Mouse (Mus musculus) hindbrain, embryonic 13.5 days (tissue): ENCODE data around the gene Wdr5. TPM values are rescaled to one million over a fixed set of nuclear protein-coding genes. Genes with fewer than 3 reads are reported as not detected.

Source experiments
- ATAC-seq: fragments of 200-750 bp; cut with Nextera tagmentation; 2 replicates; pipeline ENCODE4 v1.8.0; 2017; ENCODE audit warnings: moderate TSS enrichment; ENCODE audit not compliant: low FRiP score
- H3K27ac ChIP-seq: fragments of 300-500 bp; sonication (generic); 2 replicates; pipeline ENCODE4 v1.5.1; 2015; ENCODE audit warnings: inconsistent platforms, mild to moderate bottlenecking, moderate library complexity
- H3K27me3 ChIP-seq: fragments of 300-500 bp; sonication (generic); 2 replicates; pipeline ENCODE4 v1.6.1; 2015; ENCODE audit warnings: mild to moderate bottlenecking, inconsistent platforms
- H3K36me3 ChIP-seq: fragments of 300-500 bp; sonication (generic); 2 replicates; pipeline ENCODE4 v1.6.1; 2015; ENCODE audit warnings: mild to moderate bottlenecking, inconsistent platforms
- H3K4me1 ChIP-seq: fragments of 300-500 bp; sonication (generic); replicated peaks from 2 replicates; pipeline ENCODE4 v1.6.1; 2015; ENCODE audit warnings: inconsistent platforms
- H3K4me2 ChIP-seq: fragments of 300-500 bp; sonication (generic); 2 replicates; pipeline ENCODE4 v1.6.1; 2015; ENCODE audit warnings: inconsistent platforms, mild to moderate bottlenecking, moderate library complexity
- H3K4me3 ChIP-seq: fragments of 300-500 bp; sonication (generic); 2 replicates; pipeline ENCODE4 v1.5.1; 2015; ENCODE audit warnings: mild to moderate bottlenecking, inconsistent platforms
- H3K9ac ChIP-seq: fragments of 300-500 bp; sonication (generic); 2 replicates; pipeline ENCODE4 v1.6.1; 2015; ENCODE audit warnings: mild to moderate bottlenecking, inconsistent platforms
- H3K9me3 ChIP-seq: fragments of 300-500 bp; sonication (generic); 2 replicates; pipeline ENCODE4 v1.6.1; 2016; ENCODE audit warnings: inconsistent platforms
- WGBS: fragments of 180-500 bp; shearing (Covaris S2); methylation state at CpG from one replicate; pipeline ENCODE4 v1.1.7; 2015; 5-methylcytosine and 5-hydroxymethylcytosine counted together
- polyA plus RNA-seq: library from polyadenylated mRNA; unstranded; fragments of >200 nt; fragmentation: Nextera tagmentation; extraction: Ambion mirVana; gene quantifications from 2 replicates; pipeline ENCODE4 v1.2.1, GENCODE M21; 2015

The Wdr5 gene
- polyA plus RNA-seq, 1 experiment from 2014 or later: 42.3 TPM

- 93% methylated on average over 13 of the region's 13 CpGs for WGBS
- H3K9me3 ChIP-seq: no peaks in the 10 kb centered on the region
- peaks cover 10% of the 10 kb centered on the region for H3K27me3 ChIP-seq
- no peak overlapping the region for H3K9ac ChIP-seq
- H3K4me3 ChIP-seq: no peak overlapping the region
- H3K27ac ChIP-seq: no peak overlapping the region
- H3K4me1 ChIP-seq: peaks cover 13% of the 10 kb centered on the region; the same call in 1 of the 2 replicates
- no peaks in the 10 kb centered on the region for H3K36me3 ChIP-seq
- no peak for ATAC-seq
- no peak overlapping the region for H3K4me2 ChIP-seq
These were observed 69.6 kb downstream of the Wdr5 start for GRCm38 (mm10) chr2:27584546-27584945.

Other genes starting within 250 kb of the Wdr5 start
- 13.4 and 15.1 TPM in 2 replicates for gene Vav2, start 88.1 kb upstream of the Wdr5 start, polyA plus RNA-seq
- 35.5 and 35.8 TPM in 2 replicates for gene Brd3os, start 72.8 kb upstream of the Wdr5 start, polyA plus RNA-seq
- gene Brd3, start 7.5 kb upstream of the Wdr5 start, polyA plus RNA-seq: 130 and 133 TPM in 2 replicates
- gene Rxra, start 161.3 kb downstream of the Wdr5 start, polyA plus RNA-seq: 4.6 and 4.7 TPM in 2 replicates